Mouse (Mus musculus) frontal cortex, postnatal 14 days (tissue): ENCODE measurements at regions not wholly inside any gene's neighbourhood (a gene's known extent, or its start where the extent isn't known, plus 50 kb on each side); places are given as distances from the start of the nearest gene placed in this dataset.

Experiments used
- DNase-seq, 2 experiments: peaks; one replicate each; pipeline ENCODE4 v3.0.0; 2022; ENCODE audit warnings: low spot score in 2 of 2

GRCm38 (mm10) chr16:97234321-97234720 is 63.8 kb upstream of the Dscam start:
- no peak for DNase-seq

- no peak for DNase-seq
Observed at GRCm38 (mm10) chr16:97239626-97240025, 69.1 kb upstream of the Dscam start.

- DNase-seq: no peak
Observed at GRCm38 (mm10) chr16:97240085-97240484, 69.5 kb upstream of the Dscam start.

- no peak for DNase-seq
Observed at GRCm38 (mm10) chr16:97240859-97241360, 70.4 kb upstream of the Dscam start.

GRCm38 (mm10) chr16:97241639-97242038 is 71.1 kb upstream of the Dscam start:
- no peak for DNase-seq

- DNase-seq: no peak
Observed at GRCm38 (mm10) chr16:97250488-97250887, 79.9 kb upstream of the Dscam start.

- DNase-seq: no peak
Observed at GRCm38 (mm10) chr16:97252551-97252950, 82.0 kb upstream of the Dscam start.

GRCm38 (mm10) chr16:97252997-97253635 is 82.6 kb upstream of the Dscam start:
- peak; percentile 11 to 14 for DNase-seq

- DNase-seq: no peak
Observed at GRCm38 (mm10) chr16:97258821-97259220, 88.3 kb upstream of the Dscam start.

GRCm38 (mm10) chr16:97263451-97263850 is 92.9 kb upstream of the Dscam start:
- DNase-seq: no peak

GRCm38 (mm10) chr16:97270417-97271133 is 86.0 kb upstream of the Bace2 start:
- no peak for DNase-seq

GRCm38 (mm10) chr16:97271264-97271663 is 85.3 kb upstream of the Bace2 start:
- DNase-seq: no peak

GRCm38 (mm10) chr16:97272035-97272631 is 84.4 kb upstream of the Bace2 start:
- peak; percentile 44 to 76 for DNase-seq

GRCm38 (mm10) chr16:97278913-97279312 is 77.6 kb upstream of the Bace2 start:
- no peak for DNase-seq

GRCm38 (mm10) chr16:97281615-97282110 is 74.9 kb upstream of the Bace2 start:
- DNase-seq: no peak

- DNase-seq: no peak
Observed at GRCm38 (mm10) chr16:97282943-97283342, 73.6 kb upstream of the Bace2 start.

- no peak for DNase-seq
Observed at GRCm38 (mm10) chr16:97285886-97286447, 70.6 kb upstream of the Bace2 start.

GRCm38 (mm10) chr16:97286717-97287116 is 69.8 kb upstream of the Bace2 start:
- DNase-seq: peak; percentile 41 to 50

- peak; percentile 28 to 30 for DNase-seq
Observed at GRCm38 (mm10) chr16:97288634-97289033, 67.9 kb upstream of the Bace2 start.

- DNase-seq: no peak
Observed at GRCm38 (mm10) chr16:97292484-97293048, 64.0 kb upstream of the Bace2 start.

GRCm38 (mm10) chr16:97293273-97293672 is 63.3 kb upstream of the Bace2 start:
- DNase-seq: peak; percentile 55 to 77

- no peak for DNase-seq
Observed at GRCm38 (mm10) chr16:97297140-97297539, 59.4 kb upstream of the Bace2 start.
